Comparison of ENCODE assay signal across 18 mouse cellular contexts in genomic region chr19:32092358-32092757, GRCm38 (mm10). TPM values are rescaled to one million over a fixed set of nuclear protein-coding genes. Genes with fewer than 3 reads are reported as not detected.
DNase-seq lines count a peak whose midpoint lies in the region; ATAC-seq and TF ChIP-seq lines count a peak whose summit lies in the region.
"Had no signal": no experiment of that assay in that cellular context is flagged by ENCODE, and none has a peak within 500 bp of the region (broad histone marks: within the 10 kb centered on the region; RNA-seq: fewer than 3 reads in every experiment).

No protein-coding gene starts in this region.

- no peaks in the 10 kb centered on the region for H3K36me3 ChIP-seq in intestine, embryonic 15.5 days
- H3K36me3 ChIP-seq in intestine, embryonic 16.5 days (ENCODE audit: control insufficient read depth, insufficient read depth, low read length), result no peaks in the 10 kb centered on the region
- peaks cover 2% of the 10 kb centered on the region; the same call in 1 of the 2 replicates for H3K36me3 ChIP-seq in small intestine, adult 2 months (ENCODE audit: control insufficient read depth, insufficient read depth, low read length)
- no peaks in the 10 kb centered on the region for H3K36me3 ChIP-seq in heart, embryonic 11.5 days (ENCODE audit: control insufficient read depth, insufficient read depth, low read length)
- H3K36me3 ChIP-seq: embryonic facial prominence, embryonic 10.5 days; embryonic facial prominence, embryonic 12.5 days; forebrain, embryonic 15.5 days had no signal

- H3K9ac ChIP-seq in intestine, embryonic 15.5 days, result no peak overlapping the region
- no peak overlapping the region for H3K9ac ChIP-seq in intestine, embryonic 16.5 days (ENCODE audit: low read depth, low read length)
- no peak overlapping the region for H3K9ac ChIP-seq in heart, embryonic 11.5 days (ENCODE audit: low read depth, low read length)
- H3K9ac ChIP-seq: embryonic facial prominence, embryonic 12.5 days; forebrain, embryonic 13.5 days; forebrain, embryonic 15.5 days; forebrain, postnatal 0 days had no signal

- H3K27me3 ChIP-seq in intestine, embryonic 15.5 days (replicated peaks), result no peaks in the 10 kb centered on the region
- H3K27me3 ChIP-seq in intestine, embryonic 16.5 days (replicated peaks; ENCODE audit: control insufficient read depth, insufficient read depth, low read length), result no peaks in the 10 kb centered on the region
- no peaks in the 10 kb centered on the region for H3K27me3 ChIP-seq in small intestine, adult 2 months (ENCODE audit: control insufficient read depth, insufficient read depth, low read length)
- H3K27me3 ChIP-seq in heart, embryonic 11.5 days (ENCODE audit: control insufficient read depth, insufficient read depth, low read length), result no peaks in the 10 kb centered on the region
- H3K27me3 ChIP-seq: embryonic facial prominence, embryonic 12.5 days; forebrain, embryonic 13.5 days; forebrain, embryonic 15.5 days had no signal

- H3K9me3 ChIP-seq in intestine, embryonic 15.5 days, result no peaks in the 10 kb centered on the region
- H3K9me3 ChIP-seq in intestine, embryonic 16.5 days (ENCODE audit: control insufficient read depth, low read length), result no peaks in the 10 kb centered on the region
- H3K9me3 ChIP-seq in heart, embryonic 11.5 days (replicated peaks; ENCODE audit: control insufficient read depth, low read length), result no peaks in the 10 kb centered on the region
- H3K9me3 ChIP-seq: embryonic facial prominence, embryonic 10.5 days; embryonic facial prominence, embryonic 12.5 days; forebrain, embryonic 13.5 days; forebrain, embryonic 15.5 days had no signal

- TF ChIP-seq CTCF in small intestine, adult 2 months (IDR thresholded peaks at IDR 0.05; ENCODE audit: extremely low read depth, insufficient read length, insufficient replicate concordance, low read depth, low read length), result no peak

- no peak for DNase-seq in kidney, postnatal 36 days
- DNase-seq: adrenal gland, adult 2 months; adrenal gland, postnatal 10 days; adrenal gland, postnatal 25 days; cerebellum, adult 11 months; cerebellum, adult 18-20 months; cerebellum, adult 8-10 months; cerebellum, adult 9-11 months; cerebellum, postnatal 14 days; forebrain, postnatal 0 days had no signal

- H3K4me1 ChIP-seq in intestine, embryonic 15.5 days (replicated peaks), result no peaks in the 10 kb centered on the region
- no peaks in the 10 kb centered on the region for H3K4me1 ChIP-seq in intestine, embryonic 16.5 days (ENCODE audit: control insufficient read depth, insufficient read depth, low read length)
- peaks cover 3% of the 10 kb centered on the region; the same call in 1 of the 2 replicates for H3K4me1 ChIP-seq in small intestine, adult 2 months (ENCODE audit: control insufficient read depth, insufficient read depth, insufficient read length, low read length)
- H3K4me1 ChIP-seq in heart, embryonic 11.5 days (ENCODE audit: control insufficient read depth, insufficient read depth, low read length), result no peaks in the 10 kb centered on the region
- H3K4me1 ChIP-seq: embryonic facial prominence, embryonic 10.5 days; embryonic facial prominence, embryonic 12.5 days; forebrain, embryonic 13.5 days; forebrain, embryonic 15.5 days had no signal

- no peak overlapping the region for H3K4me3 ChIP-seq in intestine, embryonic 15.5 days (replicated peaks)
- H3K4me3 ChIP-seq in intestine, embryonic 16.5 days (ENCODE audit: low read length), result no peak overlapping the region
- no peak overlapping the region for H3K4me3 ChIP-seq in small intestine, adult 2 months (ENCODE audit: low read depth, low read length)
- H3K4me3 ChIP-seq in heart, embryonic 11.5 days (ENCODE audit: low read depth, low read length), result no peak overlapping the region
- H3K4me3 ChIP-seq: embryonic facial prominence, embryonic 10.5 days; embryonic facial prominence, embryonic 12.5 days; forebrain, embryonic 13.5 days; forebrain, embryonic 15.5 days had no signal

- no peak overlapping the region for H3K4me2 ChIP-seq in intestine, embryonic 15.5 days (replicated peaks)
- no peak overlapping the region for H3K4me2 ChIP-seq in intestine, embryonic 16.5 days (ENCODE audit: low read depth, low read length)
- no peak overlapping the region for H3K4me2 ChIP-seq in heart, embryonic 11.5 days
- H3K4me2 ChIP-seq: embryonic facial prominence, embryonic 12.5 days; forebrain, embryonic 13.5 days; forebrain, embryonic 15.5 days had no signal

- ATAC-seq in intestine, embryonic 15.5 days, result peak; percentile 80
- ATAC-seq in intestine, embryonic 16.5 days, result peak; percentile 89
- ATAC-seq in heart, embryonic 11.5 days (replicated peaks; ENCODE audit: insufficient number of reproducible peaks, low FRiP score, low TSS enrichment), result no peak
- ATAC-seq: forebrain, embryonic 13.5 days; forebrain, embryonic 15.5 days; forebrain, postnatal 0 days had no signal

- TF ChIP-seq POLR2A in small intestine, adult 2 months (IDR thresholded peaks at IDR 0.05; ENCODE audit: low read depth, low read length), result no peak

- 75% methylated on average over 4 of the region's 4 CpGs for WGBS in intestine, embryonic 15.5 days
- WGBS in intestine, embryonic 16.5 days, result 78% methylated on average over 4 of the region's 4 CpGs
- 51% methylated on average over 4 of the region's 4 CpGs for WGBS in small intestine, adult 2 months
- 83% methylated on average over 4 of the region's 4 CpGs for WGBS in heart, embryonic 11.5 days (ENCODE audit: insufficient replicate concordance)

- no peak overlapping the region for H3K27ac ChIP-seq in intestine, embryonic 15.5 days
- peak overlapping the region; percentile 49; the same call in 1 of the 2 replicates for H3K27ac ChIP-seq in intestine, embryonic 16.5 days (ENCODE audit: low read length)
- H3K27ac ChIP-seq in small intestine, adult 2 months (ENCODE audit: insufficient read depth, low read depth, low read length), result peak overlapping the region; percentile 22
- H3K27ac ChIP-seq in heart, embryonic 11.5 days (ENCODE audit: low read depth, low read length), result no peak overlapping the region
- H3K27ac ChIP-seq: embryonic facial prominence, embryonic 10.5 days; embryonic facial prominence, embryonic 12.5 days; forebrain, embryonic 13.5 days; forebrain, embryonic 15.5 days had no signal

RNA-seq across cellular contexts. Expression of gene Asah2, which starts 15.7 kb away (rescaled TPM):
- polyA plus RNA-seq in intestine, embryonic 15.5 days (2015; fragmentation: Nextera tagmentation; extraction: Ambion mirVana), result 2.8 and 3.4 TPM in 2 replicates
- polyA plus RNA-seq in intestine, embryonic 16.5 days (2015; fragmentation: Nextera tagmentation; extraction: Ambion mirVana), result 4.4 and 6.4 TPM in 2 replicates
- 34.6 and 217 TPM in 2 replicates for polyA plus RNA-seq in small intestine, adult 2 months (2012; rRNA removed)
- polyA plus RNA-seq in heart, embryonic 11.5 days (2014; fragmentation: Nextera tagmentation; extraction: Ambion mirVana), result 3.1 and 3.3 TPM in 2 replicates

Comparison
In these comparisons a context has a peak if more than half of its experiments do, and no peak if none do; other contexts are left out.
1. H3K27ac ChIP-seq: peak in intestine, embryonic 16.5 days (single experiment) and small intestine, adult 2 months (single experiment); none in intestine, embryonic 15.5 days (single experiment) and heart, embryonic 11.5 days (single experiment).